Mouse (Mus musculus): ENCODE data around the gene Gjc3. TPM values are rescaled to one million over a fixed set of nuclear protein-coding genes. Genes with fewer than 3 reads are reported as not detected.

The Gjc3 gene
- total RNA-seq, 2 experiments from 2014 or later: 5.9 to 7.1 TPM

DNA sequence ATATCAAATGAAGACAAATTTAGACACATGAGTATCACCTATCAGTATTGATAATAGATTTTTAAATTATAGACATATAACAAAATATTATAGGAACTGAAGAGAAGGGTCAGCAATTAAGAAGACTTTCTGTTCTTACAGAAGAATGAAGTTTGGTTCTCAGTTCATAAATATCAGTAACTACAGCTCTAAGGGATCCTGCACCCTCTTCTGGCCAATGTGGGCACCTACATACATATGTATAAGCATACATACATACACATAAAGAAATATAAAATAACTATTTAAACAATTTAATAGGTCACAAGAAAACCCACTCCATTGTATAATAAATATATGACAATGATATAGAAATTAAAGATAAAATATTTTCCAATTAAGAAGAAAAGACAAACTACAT is 48.4 kb downstream of the Gjc3 start:
- DNase-seq: no peak

DNA sequence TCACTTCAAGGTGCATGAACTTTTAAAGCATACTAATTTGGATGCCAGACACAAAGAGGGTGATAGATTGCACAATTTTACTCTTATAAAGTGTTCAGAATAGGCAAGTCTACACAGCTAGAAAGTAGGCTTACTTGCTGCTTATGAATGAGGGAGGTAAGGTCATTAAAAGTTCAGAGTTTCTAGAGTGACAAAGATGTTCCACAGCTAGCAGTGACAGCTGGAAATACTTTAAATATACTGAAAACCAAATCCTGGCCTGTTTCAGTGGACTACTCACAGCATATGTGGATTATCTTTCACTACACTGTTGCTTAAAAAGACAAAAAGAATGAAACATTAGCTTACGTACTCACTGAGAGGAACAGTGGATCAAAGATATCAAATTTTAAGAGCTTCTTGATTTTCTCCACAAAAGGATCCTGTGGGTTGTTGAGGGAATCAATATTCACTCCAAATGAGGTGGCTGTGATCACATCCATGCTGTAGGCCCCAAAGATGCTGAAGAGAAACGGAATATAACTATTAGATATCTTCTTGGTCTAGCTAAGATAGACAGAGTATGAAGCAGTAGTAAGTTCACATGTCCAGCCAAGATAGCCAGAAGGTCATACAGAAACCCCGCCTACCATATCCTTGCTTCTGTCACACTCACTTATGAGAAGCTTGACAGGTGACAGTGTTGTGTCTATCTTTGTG is 53.2 kb downstream of the Gjc3 start:
- no peak for DNase-seq

Other genes with a start within 250 kb of the Gjc3 start
- gene Nyap1, start 221.5 kb downstream of the Gjc3 start, total RNA-seq (2021): under 1 TPM; 0.45 to 0.75 TPM
- gene Tsc22d4, start 217.4 kb downstream of the Gjc3 start, total RNA-seq (2021): 100 to 1,000 TPM; 189 to 203 TPM
- 10 to 100 TPM in 1 of 2 experiments, 1 to 10 TPM in 1; 9.8 to 13.5 TPM for gene Ppp1r35, start 184.2 kb downstream of the Gjc3 start, total RNA-seq (2021)
- gene Mepce, start 175.4 kb downstream of the Gjc3 start, total RNA-seq (2021): 10 to 100 TPM; 22.4 to 22.8 TPM
- gene Zcwpw1, start 175.3 kb downstream of the Gjc3 start, total RNA-seq (2021): 1 to 10 TPM; 2.0 to 3.1 TPM
- under 1 TPM; 0.54 to 0.75 TPM for gene Pilra, start 126.8 kb downstream of the Gjc3 start, total RNA-seq (2021)
- gene Pilrb1, start 105.0 kb downstream of the Gjc3 start, total RNA-seq (2021): 1 to 10 TPM in 1 of 2 experiments, under 1 TPM in 1; 0.45 to 1.3 TPM
- under 1 TPM in 1 of 2 experiments, not detected in 1; 0.56 TPM for gene Pilrb2, start 91.3 kb downstream of the Gjc3 start, total RNA-seq (2021)
- not detected for gene Cyp3a13, start 41.5 kb downstream of the Gjc3 start, total RNA-seq (2021)
- under 1 TPM in 1 of 2 experiments, not detected in 1; 0.45 TPM for gene Azgp1, start 18.4 kb upstream of the Gjc3 start, total RNA-seq (2021)
- gene Smok3a, start 58.2 kb upstream of the Gjc3 start, total RNA-seq (2021): not detected
- not detected for gene Smok3b, start 58.3 kb upstream of the Gjc3 start, total RNA-seq (2021)
- gene Smok3c, start 90.1 kb upstream of the Gjc3 start, total RNA-seq (2021): not detected
- gene Zkscan1, start 122.0 kb upstream of the Gjc3 start, total RNA-seq (2021): 10 to 100 TPM; 14.2 to 16.7 TPM
- 10 to 100 TPM; 12.9 to 14.3 TPM for gene Zscan21, start 153.8 kb upstream of the Gjc3 start, total RNA-seq (2021)
- gene Zfp113, start 192.6 kb upstream of the Gjc3 start, total RNA-seq (2021): 1 to 10 TPM; 5.6 to 8.3 TPM
- gene Cops6, start 198.0 kb upstream of the Gjc3 start, total RNA-seq (2021): 100 to 1,000 TPM; 117 to 119 TPM
- 10 to 100 TPM in 1 of 2 experiments, 1 to 10 TPM in 1; 9.9 to 16.0 TPM for gene Ap4m1, start 208.9 kb upstream of the Gjc3 start, total RNA-seq (2021)
- gene Mcm7, start 209.3 kb upstream of the Gjc3 start, total RNA-seq (2021): 10 to 100 TPM; 20.2 to 27.7 TPM
- gene Taf6, start 224.4 kb upstream of the Gjc3 start, total RNA-seq (2021): 10 to 100 TPM; 25.4 to 25.7 TPM
- 10 to 100 TPM in 1 of 2 experiments, 1 to 10 TPM in 1; 8.9 to 11.8 TPM for gene Cnpy4, start 224.4 kb upstream of the Gjc3 start, total RNA-seq (2021)
- gene Mblac1, start 231.2 kb upstream of the Gjc3 start, total RNA-seq (2021): 1 to 10 TPM; 2.7 to 3.5 TPM

All from gastrocnemius, postnatal 10 days (tissue).